Mouse (Mus musculus): ENCODE data around the gene Elmsan1.
"Not testable (repeated sequence)": the region's sequence is repeated elsewhere in the genome, so short reads cannot be mapped to it uniquely, and the experiment has no call there.

Elmsan1 gene

GRCm38 (mm10) chr12:84218289-84219120 lies at the start of gene Elmsan1:
Gene Elmsan1, minus strand, starts transcription at chr12:84218881.
- DNase-seq (ENCODE audit: low read depth, low spot score): peak; percentile 60

- no peak for DNase-seq (ENCODE audit: low read depth, low spot score)
Measured at GRCm38 (mm10) chr12:84267264-84267663, 48.6 kb upstream of the Elmsan1 start.

- DNase-seq (ENCODE audit: low read depth, low spot score): no peak
Measured at GRCm38 (mm10) chr12:84260363-84260762, 41.7 kb upstream of the Elmsan1 start.

- no peak for DNase-seq (ENCODE audit: low read depth, low spot score)
Measured at GRCm38 (mm10) chr12:84254886-84255285, 36.2 kb upstream of the Elmsan1 start.

- peak; percentile 62 for DNase-seq (ENCODE audit: low read depth, low spot score)
Measured at GRCm38 (mm10) chr12:84252811-84253210, 34.1 kb upstream of the Elmsan1 start.

- DNase-seq (ENCODE audit: low read depth, low spot score): peak; percentile 80
Measured at GRCm38 (mm10) chr12:84249217-84249616, 30.5 kb upstream of the Elmsan1 start.

GRCm38 (mm10) chr12:84245683-84246082 lies 27.0 kb upstream of the Elmsan1 start:
- no peak for DNase-seq (ENCODE audit: low read depth, low spot score)

GRCm38 (mm10) chr12:84243076-84243770 lies 24.5 kb upstream of the Elmsan1 start:
- DNase-seq (ENCODE audit: low read depth, low spot score): no peak

GRCm38 (mm10) chr12:84237036-84237435 lies 18.4 kb upstream of the Elmsan1 start:
- not testable (repeated sequence) for DNase-seq (ENCODE audit: low read depth, low spot score)

GRCm38 (mm10) chr12:84235981-84236752 lies 17.5 kb upstream of the Elmsan1 start:
- DNase-seq (ENCODE audit: low read depth, low spot score): peak; percentile 80

GRCm38 (mm10) chr12:84235577-84235976 lies 16.9 kb upstream of the Elmsan1 start:
- DNase-seq (ENCODE audit: low read depth, low spot score): peak; percentile 90

GRCm38 (mm10) chr12:84233488-84234100 lies 14.9 kb upstream of the Elmsan1 start:
- no peak for DNase-seq (ENCODE audit: low read depth, low spot score)

- no peak for DNase-seq (ENCODE audit: low read depth, low spot score)
Measured at GRCm38 (mm10) chr12:84226117-84226840, 7.6 kb upstream of the Elmsan1 start.

- no peak for DNase-seq (ENCODE audit: low read depth, low spot score)
Measured at GRCm38 (mm10) chr12:84222405-84222961, 3.8 kb upstream of the Elmsan1 start.

GRCm38 (mm10) chr12:84220951-84221891 lies 2.5 kb upstream of the Elmsan1 start:
- DNase-seq (ENCODE audit: low read depth, low spot score): no peak

GRCm38 (mm10) chr12:84220515-84220914 lies 1.8 kb upstream of the Elmsan1 start:
- DNase-seq (ENCODE audit: low read depth, low spot score): no peak

- no peak for DNase-seq (ENCODE audit: low read depth, low spot score)
Measured at GRCm38 (mm10) chr12:84219121-84219561, 460 bp upstream of the Elmsan1 start.

GRCm38 (mm10) chr12:84217508-84218131 lies 1.1 kb downstream of the Elmsan1 start:
- peak; percentile 62 for DNase-seq (ENCODE audit: low read depth, low spot score)

GRCm38 (mm10) chr12:84217111-84217507 lies 1.6 kb downstream of the Elmsan1 start:
- DNase-seq (ENCODE audit: low read depth, low spot score): no peak
